Mouse (Mus musculus) common myeloid progenitor, adult 5-6 weeks (primary cell): ENCODE measurements at regions not wholly inside any gene's neighbourhood (a gene's known extent, or its start where the extent isn't known, plus 50 kb on each side); places are given as distances from the start of the nearest gene placed in this dataset.
"Not testable (repeated sequence)": the region's sequence is repeated elsewhere in the genome, so short reads cannot be mapped to it uniquely, and the experiment has no call there.

ENCODE experiments used
- ATAC-seq: replicated peaks from 2 replicates; pipeline ENCODE4 v1.8.0; 2016; ENCODE audit warnings: low read depth, mild to moderate bottlenecking, moderate TSS enrichment, inconsistent platforms; ENCODE audit not compliant: poor library complexity, severe bottlenecking

DNA sequence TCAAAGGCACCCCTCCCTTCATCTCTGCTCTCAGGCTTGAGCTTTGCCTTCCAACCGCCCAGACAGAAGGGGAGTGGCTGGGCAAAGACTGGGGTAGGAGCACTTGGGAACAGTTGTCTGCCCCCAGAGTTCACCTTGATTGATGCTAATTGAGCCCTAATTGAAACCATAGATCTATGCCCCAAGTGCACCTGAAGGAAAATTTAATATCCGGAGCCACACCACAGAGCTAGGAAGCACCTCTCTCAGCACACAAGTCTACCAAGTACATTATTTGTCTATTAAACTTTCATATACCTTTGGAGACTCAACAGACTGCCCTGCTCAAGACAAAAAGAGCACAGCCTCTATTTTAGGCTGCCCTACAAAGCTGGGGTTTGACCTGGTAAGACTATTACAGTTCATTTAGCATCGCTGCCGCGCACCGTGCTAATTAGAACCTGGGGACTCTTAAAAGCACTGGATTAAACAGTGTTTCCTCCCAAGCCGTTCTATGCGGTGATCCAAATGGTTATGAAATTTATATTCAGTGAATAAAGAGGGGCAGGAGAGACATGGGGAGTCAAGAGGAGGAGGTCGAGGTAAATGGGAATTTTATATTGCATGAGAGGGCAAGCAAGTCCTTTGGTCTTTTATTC is 229.8 kb downstream of the Utp18 start:
- ATAC-seq, result no peak

DNA sequence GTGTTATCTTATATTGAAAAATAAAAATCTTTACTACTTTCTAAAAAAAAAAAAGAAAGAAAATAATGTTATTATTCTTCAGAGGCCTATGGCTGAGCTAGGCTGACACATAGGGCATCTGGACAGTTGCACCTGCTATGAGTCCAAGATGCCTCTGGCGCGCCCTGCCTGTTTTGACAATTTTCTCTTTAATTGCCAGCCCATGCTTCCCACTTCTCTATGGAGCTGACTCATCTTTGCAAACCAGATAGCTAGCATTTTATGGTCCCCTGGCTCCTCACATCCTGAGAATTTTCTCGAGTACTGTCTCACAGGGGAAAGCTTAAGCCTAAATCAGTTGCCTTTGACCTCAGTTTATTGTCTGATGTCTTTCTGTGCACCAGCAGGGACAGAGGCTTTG is 232.2 kb downstream of the Utp18 start:
- ATAC-seq, result no peak

DNA sequence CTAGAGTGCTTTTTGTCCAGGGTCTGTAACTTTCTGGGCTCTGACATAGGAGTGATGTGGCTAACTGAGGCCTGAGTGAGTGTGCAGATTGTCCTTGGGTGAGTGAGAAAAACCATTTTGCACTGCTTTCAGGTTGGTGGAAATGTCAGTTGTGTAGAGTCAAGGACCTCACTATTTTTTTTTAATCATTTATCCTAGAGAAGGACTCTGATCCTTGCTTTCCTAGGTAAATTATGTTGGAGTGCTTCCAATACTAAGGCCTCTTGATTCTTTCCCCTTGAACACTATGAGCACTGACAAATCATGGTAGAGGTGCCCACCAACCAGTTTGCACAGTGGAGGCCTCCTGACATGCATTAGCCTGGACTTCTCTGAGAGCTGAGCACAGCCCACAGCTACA is 233.6 kb downstream of the Utp18 start:
- not testable (repeated sequence) for ATAC-seq
